Mouse (Mus musculus): ENCODE results near the gene Tln1.

DNA sequence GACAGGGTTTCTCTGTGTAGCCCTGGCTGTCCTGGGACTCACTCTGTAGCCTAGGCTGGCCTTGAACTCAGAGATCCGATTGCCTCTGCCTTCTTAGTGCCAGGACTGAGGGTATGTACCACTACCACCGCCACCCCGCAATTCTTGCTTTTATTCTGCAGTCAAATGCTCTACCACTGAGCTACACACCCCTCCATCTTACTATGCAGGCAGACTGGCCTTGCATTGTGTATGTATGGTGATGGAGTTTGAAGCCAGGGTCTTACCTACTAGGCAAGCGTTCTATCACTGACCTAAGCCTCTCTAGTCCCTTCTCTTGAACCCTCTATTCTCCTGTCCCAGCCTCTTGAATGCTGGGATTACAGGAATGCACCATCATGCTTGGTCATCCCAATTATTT is 49.2 kb downstream of the Tln1 start:
- TF ChIP-seq CTCF (IDR thresholded peaks at IDR 0.05; ENCODE audit: low read depth, low read length) (no peak), POLR2A (IDR thresholded peaks at IDR 0.05; ENCODE audit: extremely low read depth, insufficient read depth, low read length) (no peak)
